Mouse (Mus musculus) C2C12 (cell line): Measurements from ENCODE around the gene Ptprm. TPM values are rescaled to one million over a fixed set of nuclear protein-coding genes. Genes with fewer than 3 reads are reported as not detected.

Experiments used
- H3K27me3 ChIP-seq: one replicate; pipeline ENCODE4 v1.6.1; 2011; ENCODE audit not compliant: control insufficient read depth, insufficient read depth, insufficient read length
- H3K36me3 ChIP-seq: one replicate; pipeline ENCODE4 v1.6.1; 2011; ENCODE audit not compliant: control insufficient read depth, insufficient read depth
- H3K4me3 ChIP-seq: one replicate; pipeline ENCODE4 v1.5.1; 2011; ENCODE audit warnings: mild to moderate bottlenecking, control low read depth; ENCODE audit not compliant: poor library complexity, insufficient read depth, severe bottlenecking
- H3K79me2 ChIP-seq: one replicate; pipeline ENCODE4 v1.6.1; 2011; ENCODE audit not compliant: control insufficient read depth, insufficient read depth
- H3K79me3 ChIP-seq: one replicate; pipeline ENCODE4 v1.6.1; 2011; ENCODE audit warnings: low read depth, control low read depth
- H3ac ChIP-seq: one replicate; pipeline ENCODE3; 2011; ENCODE audit warnings: low read depth; ENCODE audit not compliant: control insufficient read depth, insufficient read length
- CEBPB ChIP-seq: IDR thresholded peaks from one replicate; pipeline ENCODE4 v1.6.1; 2011; ENCODE audit warnings: low read depth, mild to moderate bottlenecking, control low read depth, moderate library complexity
- CTCF ChIP-seq: IDR thresholded peaks from one replicate; pipeline ENCODE4 v1.5.1; 2011; ENCODE audit not compliant: control insufficient read depth, insufficient read depth, insufficient read length
- FOSL1 ChIP-seq: IDR thresholded peaks from one replicate; pipeline ENCODE4 v1.8.0; 2011; ENCODE audit warnings: mild to moderate bottlenecking, low read length; ENCODE audit not compliant: poor library complexity, insufficient read depth, severe bottlenecking
- MAX ChIP-seq: IDR thresholded peaks from one replicate; pipeline ENCODE4 v1.6.1; 2011; ENCODE audit warnings: mild to moderate bottlenecking, control low read depth
- MYOD1 ChIP-seq: IDR thresholded peaks from one replicate; pipeline ENCODE4 v1.6.1; 2011; ENCODE audit warnings: low read depth; ENCODE audit not compliant: control insufficient read depth, insufficient read length
- MYOG ChIP-seq: IDR thresholded peaks from one replicate; pipeline ENCODE4 v1.6.1; 2011; ENCODE audit not compliant: control insufficient read depth, insufficient read length; ENCODE audit errors: extremely low read depth
- USF1 ChIP-seq: IDR thresholded peaks from one replicate; pipeline ENCODE4 v1.6.1; 2011; ENCODE audit warnings: low read depth, mild to moderate bottlenecking, control low read depth, moderate library complexity
- polyA plus RNA-seq: library from polyadenylated mRNA; unstranded; fragments of >200 nt; fragmentation: generic; extraction: Trizol; gene quantifications from one replicate; pipeline ENCODE4 v1.2.1, GENCODE M21; 2012; ENCODE audit warnings: missing spikeins

Ptprm gene
- polyA plus RNA-seq, 1 experiment: 4.4 TPM

DNA sequence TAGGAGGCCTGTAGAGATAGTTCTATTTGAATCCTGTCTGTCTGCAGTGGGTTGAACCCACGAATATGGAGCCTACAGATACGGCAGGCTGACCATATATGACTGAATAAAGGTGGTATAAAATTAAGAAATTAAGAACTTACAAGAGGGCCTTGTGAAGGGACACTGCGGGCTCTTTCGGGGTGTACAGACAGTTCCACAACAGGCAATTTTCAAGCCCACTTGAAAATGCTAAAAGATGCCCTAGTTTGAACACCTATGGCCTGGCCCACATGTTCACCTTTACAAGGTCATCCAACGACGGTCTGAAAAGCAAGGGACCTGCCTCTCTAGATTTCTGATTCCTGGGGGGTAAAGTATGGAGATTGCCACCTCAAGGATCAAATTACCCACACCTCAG is 168.3 kb downstream of the Ptprm start:
- Histone ChIP-seq H3K79me2 (no peaks in the 10 kb centered on the region), H3K79me3 (no peaks in the 10 kb centered on the region), H3ac (no peak overlapping the region), H3K27me3 (no peaks in the 10 kb centered on the region), H3K4me3 (no peak overlapping the region), H3K36me3 (no peaks in the 10 kb centered on the region)
- no peak for TF ChIP-seq MYOD1
- no peak for TF ChIP-seq MYOG
- TF ChIP-seq MAX: no peak
- no peak for TF ChIP-seq CEBPB
- no peak for TF ChIP-seq USF1
- TF ChIP-seq FOSL1: no peak
- TF ChIP-seq CTCF: no peak

DNA sequence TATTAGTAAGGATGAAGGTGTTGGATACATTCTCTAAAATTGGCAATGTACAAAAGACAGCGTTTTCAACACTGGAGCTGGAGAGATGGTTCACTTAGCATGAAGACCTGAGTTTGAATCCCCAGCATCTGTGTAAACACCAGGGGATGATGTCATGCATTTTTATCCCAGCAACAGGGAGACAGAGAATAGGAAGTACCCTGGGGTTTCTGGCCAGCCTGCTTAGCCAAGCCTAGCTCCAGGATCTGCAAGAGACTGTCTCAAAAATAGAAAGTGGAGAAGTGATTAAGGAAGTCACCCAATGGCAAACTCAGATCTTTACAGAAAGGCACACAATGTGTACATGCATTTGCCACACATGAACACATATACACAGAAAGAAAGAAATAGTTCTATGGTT is 174.8 kb downstream of the Ptprm start:
- Histone ChIP-seq H3K4me3 (no peak overlapping the region), H3ac (no peak overlapping the region), H3K79me3 (no peaks in the 10 kb centered on the region), H3K79me2 (no peaks in the 10 kb centered on the region), H3K36me3 (no peaks in the 10 kb centered on the region), H3K27me3 (no peaks in the 10 kb centered on the region)
- TF ChIP-seq CEBPB: no peak
- TF ChIP-seq MAX: no peak
- TF ChIP-seq MYOD1: no peak
- TF ChIP-seq CTCF: no peak
- TF ChIP-seq USF1: no peak
- TF ChIP-seq MYOG: no peak

DNA sequence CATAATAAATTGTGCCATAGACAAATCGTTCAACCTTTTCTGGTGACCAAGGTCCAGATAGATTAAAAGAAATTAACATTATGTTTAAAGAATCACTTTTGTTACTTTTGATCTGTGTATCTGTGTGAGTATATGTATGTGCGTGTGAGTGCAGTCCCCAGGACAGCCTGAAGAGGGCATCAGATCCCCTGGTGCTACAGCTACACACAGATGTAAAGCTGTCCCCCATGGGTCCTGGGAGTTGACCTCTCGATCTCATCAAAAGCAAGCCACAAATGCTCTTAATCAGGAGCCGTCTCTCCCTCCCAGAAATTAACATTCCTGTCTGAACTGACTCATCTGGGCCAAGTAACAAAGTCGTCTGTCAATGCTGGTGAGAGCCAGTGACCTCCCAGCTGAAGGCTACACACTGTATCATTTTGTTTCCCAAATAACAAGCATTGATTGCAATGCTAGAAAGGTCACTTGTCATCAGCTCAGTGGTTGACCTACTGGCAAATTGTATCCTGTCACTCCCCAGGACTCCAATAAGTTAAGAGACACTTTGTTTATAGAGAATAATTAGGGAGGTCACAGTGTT is 175.5 kb downstream of the Ptprm start:
- H3K79me3 ChIP-seq: no peaks in the 10 kb centered on the region

GRCm38 (mm10) chr17:67175836-67176235 is 178.4 kb downstream of the Ptprm start:
- Histone ChIP-seq H3K27me3 (no peaks in the 10 kb centered on the region), H3K4me3 (no peak overlapping the region), H3K79me2 (no peaks in the 10 kb centered on the region), H3ac (no peak overlapping the region), H3K79me3 (no peaks in the 10 kb centered on the region), H3K36me3 (no peaks in the 10 kb centered on the region)
- TF ChIP-seq USF1 (no peak), CTCF (no peak), CEBPB (no peak), MAX (no peak), FOSL1 (no peak), MYOG (no peak), MYOD1 (no peak)

More for the DNA sequence above, 175.5 kb downstream of the Ptprm start:
- no peak overlapping the region for H3ac ChIP-seq
- no peaks in the 10 kb centered on the region for H3K27me3 ChIP-seq
- H3K4me3 ChIP-seq: no peak overlapping the region
- no peaks in the 10 kb centered on the region for H3K79me2 ChIP-seq
- no peaks in the 10 kb centered on the region for H3K36me3 ChIP-seq
- TF ChIP-seq USF1: no peak

DNA sequence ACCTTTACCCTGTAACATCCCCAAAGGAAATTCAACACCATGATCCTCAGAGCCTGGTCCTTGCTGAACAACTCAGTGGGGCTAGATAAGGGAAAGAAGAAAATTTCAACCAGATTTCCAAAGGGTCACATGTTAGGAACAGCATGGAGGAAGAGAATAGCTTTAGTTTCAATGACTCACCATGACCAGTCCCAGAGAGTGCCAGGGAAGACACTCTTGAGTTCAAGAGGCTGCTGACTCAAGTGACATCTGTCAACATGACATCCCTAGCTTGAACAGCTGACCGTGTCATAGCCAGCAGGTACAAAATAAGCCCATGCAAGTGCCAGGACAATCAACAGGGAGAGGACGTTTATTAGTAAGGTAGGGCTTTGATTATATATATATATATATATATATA is 182.9 kb downstream of the Ptprm start:
- Histone ChIP-seq H3K36me3 (no peaks in the 10 kb centered on the region), H3ac (no peak overlapping the region), H3K27me3 (no peaks in the 10 kb centered on the region), H3K4me3 (no peak overlapping the region), H3K79me3 (no peaks in the 10 kb centered on the region), H3K79me2 (no peaks in the 10 kb centered on the region)
- peak; percentile 89 for TF ChIP-seq MYOD1
- TF ChIP-seq USF1: peak; percentile 80
- TF ChIP-seq CTCF: no peak
- TF ChIP-seq CEBPB: no peak
- peak; percentile 55 for TF ChIP-seq FOSL1
- peak; percentile 69 for TF ChIP-seq MAX

DNA sequence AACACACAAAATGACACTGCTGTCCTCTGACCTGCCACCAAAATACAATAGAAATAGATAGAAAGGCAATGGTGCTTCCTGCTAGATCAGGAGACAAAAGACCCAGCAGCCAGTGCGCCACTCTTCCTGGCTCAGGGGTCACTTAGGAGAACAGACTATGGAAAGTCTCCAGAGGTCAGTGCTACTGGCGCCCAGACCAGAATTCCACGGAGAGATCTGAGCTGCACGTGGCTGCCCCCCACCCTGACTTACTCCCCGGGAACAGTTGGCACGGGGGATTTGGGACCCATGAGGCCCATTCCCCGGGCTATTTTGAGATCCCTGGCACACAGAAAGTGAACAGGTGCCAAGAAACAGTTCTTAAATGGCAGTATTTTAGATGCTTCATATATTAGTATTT is 183.6 kb downstream of the Ptprm start:
- H3ac ChIP-seq: no peak overlapping the region
- no peaks in the 10 kb centered on the region for H3K36me3 ChIP-seq
- TF ChIP-seq MAX: no peak
- no peak for TF ChIP-seq CEBPB
- no peak for TF ChIP-seq USF1
- TF ChIP-seq MYOD1: no peak
- no peak for TF ChIP-seq FOSL1
- no peak for TF ChIP-seq MYOG
- TF ChIP-seq CTCF: no peak
- H3K4me3 ChIP-seq: no peak overlapping the region
- H3K79me3 ChIP-seq: no peaks in the 10 kb centered on the region
- H3K27me3 ChIP-seq: no peaks in the 10 kb centered on the region
- no peaks in the 10 kb centered on the region for H3K79me2 ChIP-seq
